Mouse (Mus musculus): ENCODE results near the gene Cdip1.
A peak's percentile ranks its signal among the peaks of the same experiment; 100 is the strongest.

The Cdip1 gene

GRCm38 (mm10) chr16:4718753-4719518, 71.2 kb downstream of the Cdip1 start, which contains the start of gene Nmral1:
TSS of gene Nmral1 (minus strand) at chr16:4719356.
- DNase-seq (ENCODE audit: low spot score) = peak; percentile 19

GRCm38 (mm10) chr16:4717866-4718265, 72.2 kb downstream of the Cdip1 start:
- DNase-seq (ENCODE audit: low spot score) = no peak

- DNase-seq (ENCODE audit: low spot score) = no peak
Measured at GRCm38 (mm10) chr16:4713861-4714710, 76.0 kb downstream of the Cdip1 start.

GRCm38 (mm10) chr16:4711173-4711572, 78.9 kb downstream of the Cdip1 start:
- DNase-seq (ENCODE audit: low spot score) = no peak

GRCm38 (mm10) chr16:4705541-4705940, 84.6 kb downstream of the Cdip1 start:
- DNase-seq (ENCODE audit: low spot score) = no peak

- no peak for DNase-seq (ENCODE audit: low spot score)
Measured at GRCm38 (mm10) chr16:4702646-4703045, 87.4 kb downstream of the Cdip1 start.

GRCm38 (mm10) chr16:4701211-4701610, 88.9 kb downstream of the Cdip1 start:
- DNase-seq (ENCODE audit: low spot score) = no peak
